Mouse (Mus musculus) lung, postnatal 14 days (tissue): ENCODE measurements around the gene Lbx2.

ENCODE experiments used
- DNase-seq: peaks from one replicate; pipeline ENCODE4 v3.0.0; 2021

Lbx2 gene

DNA sequence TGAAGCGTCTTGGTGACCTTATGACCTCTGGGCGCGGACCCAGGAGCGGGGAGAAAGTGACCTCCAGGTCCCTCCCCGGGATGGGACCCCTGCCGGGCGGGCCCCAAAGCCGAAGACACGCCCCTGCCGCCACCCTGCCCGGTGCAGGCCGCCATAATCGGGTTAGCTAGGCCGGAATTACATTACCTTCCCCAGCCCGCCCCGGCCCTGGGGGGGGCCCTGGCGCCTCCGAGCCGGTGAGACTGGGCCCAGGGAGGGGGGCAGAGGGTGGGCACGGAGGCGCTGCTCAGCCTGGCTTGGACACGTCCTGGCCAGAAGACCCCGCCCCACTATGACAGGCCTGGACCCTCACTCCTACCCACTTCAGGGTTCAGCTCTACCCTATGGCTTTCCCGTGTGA lies 14.9 kb upstream of the Lbx2 start:
- no peak for DNase-seq

DNA sequence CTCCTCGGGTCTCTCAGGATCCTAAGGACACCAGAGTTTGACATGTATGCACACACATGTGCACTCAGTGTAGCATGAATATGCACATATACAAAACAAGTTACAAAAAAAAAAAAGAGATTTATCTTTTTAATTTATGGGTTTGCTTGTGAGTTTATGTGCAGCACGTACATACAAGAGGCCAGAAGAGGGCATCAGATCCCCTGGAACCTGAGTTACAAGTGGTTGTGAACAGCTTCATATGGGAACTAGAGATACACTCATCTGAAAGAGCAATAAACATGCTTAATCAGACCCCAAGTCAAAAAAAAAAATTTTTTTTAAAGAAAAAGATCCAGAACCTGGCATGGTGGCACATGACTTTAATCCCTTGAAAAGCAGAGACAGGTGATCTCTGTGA lies 11.2 kb upstream of the Lbx2 start:
- DNase-seq, result no peak

GRCm38 (mm10) chr6:83077630-83078323 lies 8.4 kb upstream of the Lbx2 start, which contains the start of gene Pcgf1:
Gene Pcgf1 (plus strand): TSS chr6:83077869.
- DNase-seq, result peak; percentile 24

GRCm38 (mm10) chr6:83078324-83078858 lies 7.8 kb upstream of the Lbx2 start:
- DNase-seq, result peak; percentile 100

- no peak for DNase-seq
These were observed 6.0 kb upstream of the Lbx2 start for GRCm38 (mm10) chr6:83080210-83080609.

DNA sequence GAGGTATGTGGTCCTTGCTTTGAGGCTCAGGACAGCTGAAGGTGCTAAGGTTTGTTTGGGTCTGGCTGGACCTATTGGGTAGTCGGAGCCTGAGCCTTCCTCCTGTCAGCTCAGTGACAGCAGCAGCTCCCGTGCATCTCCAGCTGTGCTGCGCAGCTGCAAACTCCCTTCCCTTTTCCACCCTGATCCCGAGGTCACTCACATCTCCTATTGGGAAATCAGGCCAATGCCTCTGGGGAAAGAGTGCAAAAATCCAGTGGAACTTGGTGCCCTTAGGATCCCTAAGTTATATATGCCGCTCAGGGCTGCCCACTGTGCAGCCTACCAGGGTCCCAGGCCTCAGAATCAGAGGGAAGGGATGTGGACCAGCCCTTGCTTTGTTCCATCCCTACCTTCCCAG lies 2.7 kb upstream of the Lbx2 start:
- no peak for DNase-seq

DNA sequence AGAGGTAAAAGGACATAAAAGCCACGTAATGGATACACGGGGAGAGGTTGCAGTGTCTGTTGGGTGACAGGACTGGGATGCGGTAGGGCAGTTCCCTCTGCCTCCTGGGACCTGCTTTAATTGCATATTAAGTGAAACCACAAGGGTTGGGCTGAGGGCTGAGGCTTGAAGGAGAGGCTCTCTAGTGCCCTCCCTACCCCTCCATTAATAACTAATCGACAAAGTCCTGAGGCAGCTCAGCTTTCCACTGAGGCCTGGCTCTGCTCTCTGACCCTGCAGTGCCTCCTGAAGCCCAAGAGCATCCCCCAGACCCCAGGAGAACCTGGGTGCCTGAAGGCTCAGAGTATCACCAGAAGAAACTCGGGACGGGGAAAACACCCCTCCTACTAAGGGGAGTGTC lies 1.7 kb upstream of the Lbx2 start:
- no peak for DNase-seq

DNA sequence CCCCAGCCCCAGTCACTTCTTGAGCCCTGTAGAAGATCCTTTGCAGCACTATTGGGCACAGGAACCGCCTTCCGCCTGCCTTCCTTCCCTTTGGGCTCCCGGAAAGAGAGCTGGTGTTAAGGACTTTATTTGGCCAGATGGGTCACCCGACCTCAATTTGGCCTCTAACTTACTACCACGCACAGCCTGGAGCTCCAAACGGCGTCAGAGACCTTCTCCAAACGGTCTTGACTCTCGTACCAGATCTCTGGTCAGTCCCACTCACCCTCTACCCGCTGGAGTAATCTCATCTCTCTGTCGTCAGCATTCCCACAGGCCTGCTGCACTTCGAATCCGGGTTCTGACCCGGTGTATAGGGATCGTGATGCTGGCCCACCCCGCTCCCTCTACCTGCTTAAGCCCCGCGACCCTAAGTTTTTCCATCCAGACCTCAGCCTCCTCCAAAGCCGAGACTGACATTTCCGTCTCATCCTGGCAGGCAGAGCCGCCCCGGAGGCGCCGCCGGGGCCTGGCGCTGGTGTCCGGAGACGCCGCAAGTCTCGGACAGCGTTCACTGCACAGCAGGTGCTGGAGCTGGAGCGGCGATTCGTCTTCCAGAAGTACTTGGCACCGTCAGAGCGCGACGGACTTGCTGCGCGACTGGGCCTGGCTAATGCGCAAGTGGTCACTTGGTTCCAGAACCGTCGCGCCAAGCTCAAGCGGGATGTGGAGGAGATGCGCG lies 1.2 kb downstream of the Lbx2 start:
- DNase-seq, result peak; percentile 28

- no peak for DNase-seq
These were observed 1.7 kb downstream of the Lbx2 start for GRCm38 (mm10) chr6:83087926-83088260.

GRCm38 (mm10) chr6:83092416-83093127 lies 6.4 kb downstream of the Lbx2 start:
- peak; percentile 46 for DNase-seq

GRCm38 (mm10) chr6:83095968-83096367 lies 9.8 kb downstream of the Lbx2 start:
- no peak for DNase-seq

GRCm38 (mm10) chr6:83098411-83098810 lies 12.2 kb downstream of the Lbx2 start:
- DNase-seq, result no peak

DNA sequence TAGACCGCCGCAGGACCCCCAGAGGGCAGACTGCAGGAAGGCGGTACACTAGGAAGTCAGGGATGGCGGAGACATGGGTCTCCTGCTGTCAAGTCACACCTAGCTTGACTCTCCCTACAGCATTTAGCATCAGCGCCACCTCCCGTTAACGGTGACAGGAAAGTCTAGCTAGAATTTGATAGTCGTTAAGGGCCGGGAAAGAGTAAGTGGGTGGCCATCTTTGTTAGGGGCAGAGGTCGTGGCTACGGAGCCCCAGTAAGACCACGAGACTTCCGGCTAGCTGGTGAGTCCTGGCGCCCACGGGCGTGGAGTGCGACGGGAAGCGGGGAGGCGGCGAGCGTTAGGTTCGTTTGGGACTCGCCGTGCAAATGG lies 15.1 kb downstream of the Lbx2 start, which contains the start of the genes Ccdc142 and Gm42688:
Gene Ccdc142, plus strand, starts transcription at position 286 of the 372 bp plus-strand sequence.
Gene Gm42688, plus strand, starts transcription at position 302 of the 372 bp plus-strand sequence.
- peak; percentile 90 for DNase-seq

DNA sequence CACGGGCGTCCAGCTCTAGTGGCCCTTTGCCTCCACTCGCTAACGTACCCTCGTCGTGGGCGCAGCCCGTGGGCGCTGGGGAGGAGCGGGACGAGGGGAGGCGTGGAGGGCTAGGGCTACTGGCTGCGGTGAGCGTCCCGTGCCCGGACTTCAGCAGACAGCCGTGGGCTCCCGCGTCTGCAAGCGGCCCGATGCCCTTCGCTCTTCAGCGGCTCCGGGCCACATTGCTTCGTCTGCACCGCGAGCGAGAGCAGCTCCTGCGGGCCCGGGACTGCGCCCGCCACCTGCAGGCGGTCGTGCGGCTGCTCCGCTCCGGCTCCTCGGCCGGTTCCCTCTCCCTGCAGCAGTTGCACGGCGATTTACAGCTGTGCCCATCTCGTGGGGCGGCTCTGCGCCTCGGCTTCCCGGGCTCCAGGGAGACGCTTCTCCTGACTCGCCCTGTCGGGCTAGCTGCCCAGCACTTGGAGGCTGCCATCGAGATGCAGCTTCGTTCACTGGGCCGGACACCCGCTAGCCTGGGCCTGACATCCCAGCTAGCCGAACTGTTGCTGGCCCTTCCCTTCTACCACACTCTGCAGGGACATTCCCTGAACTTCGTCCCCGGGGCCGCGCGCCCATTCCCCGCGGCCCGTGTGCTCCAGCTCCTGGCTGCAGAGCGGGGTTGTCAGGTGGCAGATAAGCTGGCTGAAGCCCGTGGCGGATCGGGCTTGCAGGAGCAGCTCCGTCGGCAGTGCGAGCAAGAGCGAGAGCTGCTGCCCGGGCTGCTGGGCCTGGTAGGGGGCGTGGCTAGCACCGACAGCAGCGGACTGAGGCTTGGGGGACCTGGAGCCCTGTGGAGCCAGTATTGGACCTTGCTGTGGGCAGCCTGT lies 15.8 kb downstream of the Lbx2 start:
- DNase-seq, result peak; percentile 65

DNA sequence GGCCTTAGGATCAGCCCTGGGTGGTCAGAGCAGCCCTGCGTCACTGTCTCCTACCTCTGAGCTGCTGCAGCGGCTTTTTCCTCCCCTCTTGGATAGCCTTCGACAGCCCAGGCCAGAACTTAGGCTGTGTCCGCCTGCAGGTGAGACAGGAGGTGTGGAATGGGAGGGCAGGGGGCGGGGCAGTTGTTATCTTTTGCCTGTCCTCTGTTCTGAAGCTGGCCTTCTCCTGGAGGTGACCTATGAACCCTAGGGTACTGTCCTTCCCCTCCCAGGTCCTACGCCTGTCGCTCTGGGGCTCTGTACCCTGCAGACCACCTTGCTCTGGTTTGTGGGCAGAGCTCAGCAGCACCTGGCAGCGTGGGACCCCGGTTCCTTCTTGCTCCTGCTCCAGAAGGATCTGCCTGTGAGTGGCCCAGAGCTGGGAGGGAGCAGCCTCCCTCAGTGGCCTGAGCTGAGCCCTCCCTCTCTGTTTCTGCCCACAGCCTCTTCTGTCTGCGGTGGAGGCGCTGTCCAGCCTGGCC lies 17.0 kb downstream of the Lbx2 start:
- DNase-seq, result no peak

- DNase-seq, result no peak
These were observed 18.0 kb downstream of the Lbx2 start for GRCm38 (mm10) chr6:83104158-83104557.

DNA sequence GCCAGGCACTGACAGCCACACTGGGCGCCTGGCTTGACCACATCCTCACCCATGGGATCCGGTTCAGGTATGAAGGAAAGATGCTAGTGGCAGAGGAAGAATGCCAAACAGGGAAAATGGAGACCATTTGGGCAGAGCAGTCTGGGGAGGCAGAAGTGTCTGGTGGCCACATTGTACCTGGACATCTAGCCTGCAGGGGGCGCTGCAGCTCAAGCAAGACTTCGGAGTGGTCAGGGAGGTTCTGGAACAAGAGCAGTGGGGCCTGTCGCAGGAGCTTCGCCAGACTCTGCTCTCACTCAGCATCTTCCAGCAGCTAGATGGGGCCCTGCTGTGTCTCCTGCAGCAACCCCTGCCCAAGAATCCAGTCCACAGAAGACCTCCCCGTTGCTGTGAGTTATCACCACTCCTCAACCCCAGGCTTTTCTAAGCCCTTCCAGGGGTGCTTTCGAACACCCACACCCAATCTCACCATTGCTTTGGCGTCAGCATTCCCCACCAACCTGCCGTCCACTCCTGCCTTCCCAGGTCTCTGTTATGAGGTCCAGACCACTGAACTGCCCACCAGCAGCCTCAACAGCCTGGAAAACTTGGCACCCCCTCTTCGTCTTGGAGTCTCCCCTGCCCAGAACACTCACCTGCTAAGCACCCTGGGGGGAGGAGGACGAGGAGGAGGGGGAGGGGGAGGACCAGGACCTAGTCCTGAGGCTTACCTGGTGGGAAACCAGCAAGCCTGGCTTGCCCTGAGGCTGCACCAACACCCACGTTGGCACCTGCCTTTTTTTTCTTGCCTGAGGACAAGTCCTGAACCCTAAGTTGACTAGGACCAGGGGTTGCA lies 21.6 kb downstream of the Lbx2 start:
- peak; percentile 82 for DNase-seq

GRCm38 (mm10) chr6:83108762-83109668 lies 22.8 kb downstream of the Lbx2 start, which contains the start of gene Mrpl53:
Gene Mrpl53 (plus strand): TSS chr6:83109040.
- peak; percentile 83 for DNase-seq

DNA sequence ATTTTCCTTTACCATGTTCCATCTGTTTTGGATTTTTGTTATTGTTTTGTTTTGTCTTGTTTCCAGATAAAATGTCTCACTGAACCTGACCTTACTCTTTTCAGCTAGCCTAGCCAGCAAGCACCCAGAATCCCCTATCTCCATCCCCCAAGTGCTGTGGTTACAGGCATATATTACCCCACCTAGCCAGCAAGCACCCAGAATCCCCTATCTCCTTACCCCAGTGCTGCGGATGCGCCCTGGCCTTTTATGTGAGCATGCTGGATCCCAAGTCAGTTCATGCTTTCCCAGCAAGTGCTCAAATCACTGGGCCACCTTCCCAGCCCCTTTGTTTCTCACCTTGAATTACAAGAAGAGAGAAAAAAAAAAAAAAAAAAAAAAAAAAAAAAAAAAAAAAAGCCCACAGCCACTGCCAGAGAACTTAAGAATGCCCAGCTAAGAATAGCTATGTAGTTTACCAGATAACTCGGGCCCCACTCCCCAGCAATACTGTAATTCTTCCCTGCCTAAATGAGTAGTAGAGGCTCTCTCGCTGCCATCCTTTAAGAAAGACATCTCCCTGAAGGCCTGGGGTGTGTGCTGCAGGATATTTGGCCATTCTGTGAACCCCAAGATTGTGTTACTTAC lies 25.5 kb downstream of the Lbx2 start:
- DNase-seq, result no peak
